Mouse (Mus musculus): ENCODE results near the gene Ankrd27. TPM values are rescaled to one million over a fixed set of nuclear protein-coding genes. Genes with fewer than 3 reads are reported as not detected.

The Ankrd27 gene
- polyA plus RNA-seq, 1 experiment from 2014 or later: 25.1 TPM

DNA sequence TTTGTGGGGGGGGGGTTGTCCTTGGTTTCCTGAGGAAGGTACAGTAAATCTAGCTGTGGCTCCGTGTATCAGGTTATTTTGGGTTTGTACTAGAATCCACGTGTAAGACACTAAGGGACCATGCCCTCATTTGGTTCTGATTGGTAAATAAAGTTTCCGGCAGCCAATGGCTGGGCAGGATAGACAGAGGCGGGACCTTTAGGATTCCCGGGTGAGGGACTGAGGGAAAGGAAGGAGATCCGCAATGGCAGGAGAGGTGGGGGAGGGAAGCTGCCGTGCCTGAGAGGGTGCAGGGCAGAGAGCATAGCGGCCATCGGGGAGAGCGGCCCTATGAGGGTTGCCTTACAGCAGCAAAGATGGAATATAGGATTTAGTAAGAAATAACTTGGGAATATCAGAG, 101.2 kb downstream of the Ankrd27 start:
- WGBS: 25% methylated on average over 10 of the region's 10 CpGs
- H3K9me3 ChIP-seq: no peaks in the 10 kb centered on the region
- H3K9ac ChIP-seq: no peak overlapping the region
- no peaks in the 10 kb centered on the region for H3K27me3 ChIP-seq (replicated peaks)
- H3K4me3 ChIP-seq: no peak overlapping the region
- H3K27ac ChIP-seq: no peak overlapping the region
- H3K36me3 ChIP-seq: peaks cover 22% of the 10 kb centered on the region
- H3K4me1 ChIP-seq: no peaks in the 10 kb centered on the region; the same call in none of the 2 replicates
- H3K4me2 ChIP-seq (replicated peaks): peak overlapping the region; percentile 25
- no peak; the same call in 1 of the 2 replicates for ATAC-seq (ENCODE audit: low FRiP score, low read depth)

DNA sequence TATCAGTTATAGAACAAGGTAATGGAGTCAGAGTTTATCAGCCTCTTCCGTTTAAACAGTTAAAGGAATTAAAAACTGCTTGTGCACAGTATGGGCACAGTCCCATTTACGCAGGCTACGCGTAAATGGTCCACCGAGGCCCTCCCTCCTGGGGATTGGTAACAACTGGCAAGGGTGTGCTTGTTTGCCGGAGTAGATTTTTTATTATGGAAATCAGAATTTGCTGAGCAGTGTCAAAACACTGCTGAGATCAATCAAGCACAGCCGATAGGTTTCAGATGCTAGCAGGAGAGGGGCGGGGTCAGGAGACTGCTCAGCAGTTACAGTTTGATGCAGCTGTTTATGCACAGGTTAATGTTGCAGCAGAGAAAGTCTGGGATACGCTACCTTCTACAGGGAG, 102.2 kb downstream of the Ankrd27 start:
- Histone ChIP-seq H3K27me3 (replicated peaks) (no peaks in the 10 kb centered on the region), H3K4me1 (no peaks in the 10 kb centered on the region; the same call in none of the 2 replicates), H3K27ac (no peak overlapping the region), H3K36me3 (peaks cover 31% of the 10 kb centered on the region), H3K4me2 (replicated peaks) (no peak overlapping the region), H3K4me3 (no peak overlapping the region), H3K9ac (no peak overlapping the region), H3K9me3 (no peaks in the 10 kb centered on the region)
- no peak for ATAC-seq (ENCODE audit: low FRiP score, low read depth)
- WGBS: 62% methylated on average over 9 of the region's 9 CpGs

Other genes with a start within 250 kb of the Ankrd27 start
- gene Faap24, start 189.4 kb upstream of the Ankrd27 start, polyA plus RNA-seq (2016; fragmentation: Nextera tagmentation; extraction: Ambion mirVana): 21.0 and 24.2 TPM in 2 replicates
- 39.9 and 40.8 TPM in 2 replicates for gene Cep89, start 189.2 kb upstream of the Ankrd27 start, polyA plus RNA-seq (2016; fragmentation: Nextera tagmentation; extraction: Ambion mirVana)
- gene Slc7a9, start 137.4 kb upstream of the Ankrd27 start, polyA plus RNA-seq (2016; fragmentation: Nextera tagmentation; extraction: Ambion mirVana): not detected in 2 replicates
- gene Tdrd12, start 48.5 kb upstream of the Ankrd27 start, polyA plus RNA-seq (2016; fragmentation: Nextera tagmentation; extraction: Ambion mirVana): 0.29 and 0.53 TPM in 2 replicates
- 46.4 and 49.0 TPM in 2 replicates for gene Nudt19, start 29.9 kb upstream of the Ankrd27 start, polyA plus RNA-seq (2016; fragmentation: Nextera tagmentation; extraction: Ambion mirVana)
- 0.09 and 0.18 TPM in 2 replicates for gene Rgs9bp, start 662 bp upstream of the Ankrd27 start, polyA plus RNA-seq (2016; fragmentation: Nextera tagmentation; extraction: Ambion mirVana)
- gene Pdcd5, start 61.3 kb downstream of the Ankrd27 start, polyA plus RNA-seq (2016; fragmentation: Nextera tagmentation; extraction: Ambion mirVana): 267 and 276 TPM in 2 replicates
- 35.2 and 35.9 TPM in 2 replicates for gene Dpy19l3, start 168.2 kb downstream of the Ankrd27 start, polyA plus RNA-seq (2016; fragmentation: Nextera tagmentation; extraction: Ambion mirVana)
- 20.2 and 21.7 TPM in 2 replicates for gene Zfp507, start 216.8 kb downstream of the Ankrd27 start, polyA plus RNA-seq (2016; fragmentation: Nextera tagmentation; extraction: Ambion mirVana)

All from neural tube, embryonic 12.5 days (tissue).